Mouse (Mus musculus) liver, adult 2 months (tissue): ENCODE results near the gene Apol7e. TPM values are rescaled to one million over a fixed set of nuclear protein-coding genes. Genes with fewer than 3 reads are reported as not detected.
"Not testable (repeated sequence)": the region's sequence is repeated elsewhere in the genome, so short reads cannot be mapped to it uniquely, and the experiment has no call there.

Experiments
- DNase-seq: peaks from one replicate; pipeline ENCODE4 v3.0.0-alpha.2; 2011; ENCODE audit warnings: low read depth, low spot score; ENCODE audit errors: extremely low read depth
- H3K27ac ChIP-seq: fragments of 200-500 bp; replicated peaks from 2 replicates; pipeline ENCODE4 v1.5.1; 2012; ENCODE audit warnings: low read depth, mild to moderate bottlenecking, control low read depth, inconsistent platforms, low read length; ENCODE audit not compliant: insufficient read depth
- H3K27me3 ChIP-seq: fragments of 200-500 bp; 2 replicates; pipeline ENCODE4 v1.6.1; 2012; ENCODE audit warnings: mild to moderate bottlenecking, moderate library complexity, low read length, inconsistent platforms; ENCODE audit not compliant: control insufficient read depth, insufficient read depth
- H3K36me3 ChIP-seq: fragments of 200-500 bp; 2 replicates; pipeline ENCODE4 v1.6.1; 2012; ENCODE audit warnings: low read length, inconsistent platforms; ENCODE audit not compliant: control insufficient read depth, insufficient read depth
- H3K4me1 ChIP-seq: fragments of 200-500 bp; 2 replicates; pipeline ENCODE4 v1.6.1; 2011; ENCODE audit warnings: low read length; ENCODE audit not compliant: control insufficient read depth, insufficient read depth
- H3K4me3 ChIP-seq: fragments of 200-500 bp; 2 replicates; pipeline ENCODE4 v1.5.1; 2011; ENCODE audit warnings: low read depth, mild to moderate bottlenecking, control low read depth, low read length, moderate library complexity; ENCODE audit not compliant: insufficient read depth
- H3K79me2 ChIP-seq: fragments of 200-500 bp; 2 replicates; pipeline ENCODE4 v1.6.1; 2012; ENCODE audit warnings: inconsistent platforms, mild to moderate bottlenecking, low read length, moderate library complexity; ENCODE audit not compliant: control insufficient read depth, insufficient read depth
- H3K9ac ChIP-seq: fragments of 200-500 bp; 2 replicates; pipeline ENCODE4 v1.6.1; 2012; ENCODE audit warnings: low read depth, mild to moderate bottlenecking, control low read depth, inconsistent platforms, low read length
- CTCF ChIP-seq: fragments of 200-500 bp; IDR thresholded peaks from 2 replicates; pipeline ENCODE4 v1.5.1; 2011; ENCODE audit warnings: low read depth, low read length, control low read depth
- POLR2A ChIP-seq: fragments of 200-500 bp; IDR thresholded peaks from 2 replicates; pipeline ENCODE4 v1.6.1; 2011; ENCODE audit warnings: low read length, control low read depth; ENCODE audit not compliant: insufficient read depth; ENCODE audit errors: extremely low read depth
- WGBS: fragments of 180-500 bp; shearing (Covaris S2); methylation state at CpG from one replicate; pipeline ENCODE4 v1.1.7; 2018; 5-methylcytosine and 5-hydroxymethylcytosine counted together
- polyA plus RNA-seq: library from polyadenylated mRNA; depleted of rRNA; stranded (reverse); fragments of >200 nt; gene quantifications from 2 replicates; pipeline ENCODE4 v1.2.3, GENCODE M21; 2012
- total RNA-seq: library from RNA; depleted of rRNA; stranded (reverse); fragments of >200 nt; gene quantifications from 2 replicates; pipeline ENCODE4 v1.2.3, GENCODE M21; 2014

Apol7e gene
- total and polyA plus RNA-seq, 2 experiments: 0.09 to 0.26 TPM

- peaks cover 10% of the 10 kb centered on the region; the same call in 1 of the 2 replicates for H3K4me1 ChIP-seq
- not testable (repeated sequence) for H3K9ac ChIP-seq, H3K27me3 ChIP-seq, H3K36me3 ChIP-seq, H3K79me2 ChIP-seq, H3K4me3 ChIP-seq, H3K27ac ChIP-seq
- 0% methylated on average over 3 of the region's 3 CpGs for WGBS
- TF ChIP-seq CTCF: peak; percentile 45; the same call in 1 of the 2 replicates
- DNase-seq: peak; percentile 33
These were observed 28.5 kb downstream of the Apol7e start for GRCm38 (mm10) chr15:77727139-77727538.

DNA sequence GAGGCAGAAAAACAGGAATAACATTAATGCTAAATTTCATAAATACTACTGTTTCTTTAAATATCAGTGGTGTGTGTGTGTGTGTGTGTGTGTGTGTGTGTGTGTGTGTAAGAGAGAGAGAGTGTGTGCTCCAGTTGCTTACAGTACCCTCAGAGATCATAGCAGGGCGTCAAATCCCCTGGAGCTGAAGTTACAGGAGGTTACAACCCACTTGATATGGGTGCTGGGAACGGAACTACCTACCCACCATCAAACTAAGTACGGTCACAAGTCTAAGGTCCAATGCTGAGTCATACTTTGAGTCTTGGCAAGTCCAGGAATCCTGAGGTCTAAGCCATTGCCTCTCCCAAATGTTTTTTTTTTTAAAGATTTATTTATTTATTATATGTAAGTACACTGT, 29.1 kb downstream of the Apol7e start:
- 17% methylated on average over 3 of the region's 3 CpGs for WGBS
- Histone ChIP-seq H3K4me1 (peaks cover 13% of the 10 kb centered on the region), H3K27ac (peak overlapping the region; percentile 52; the same call in 1 of the 2 replicates)
- H3K79me2 ChIP-seq, H3K4me3 ChIP-seq, H3K27me3 ChIP-seq, H3K9ac ChIP-seq, H3K36me3 ChIP-seq: not testable (repeated sequence)
- DNase-seq: peak; percentile 55

- Histone ChIP-seq H3K9ac (peak within 1 kb of the TSS; percentile 64), H3K27ac (peak within 1 kb of the TSS; percentile 96), H3K4me1 (peaks cover 15% of the 10 kb centered on the region), H3K4me3 (peak within 1 kb of the TSS; percentile 63)
- not testable (repeated sequence) for DNase-seq, H3K36me3 ChIP-seq, H3K79me2 ChIP-seq, H3K27me3 ChIP-seq
- 0% methylated on average over 1 of the region's 4 CpGs for WGBS
These were observed 30.1 kb downstream of the Apol7e start, which contains the start of gene Apol9b for GRCm38 (mm10) chr15:77728739-77729138. Gene Apol9b (plus strand): TSS chr15:77729039.

GRCm38 (mm10) chr15:77731605-77732004, 32.9 kb downstream of the Apol7e start:
- Histone ChIP-seq H3K27me3 (no peaks in the 10 kb centered on the region), H3K36me3 (no peaks in the 10 kb centered on the region), H3K4me3 (no peak overlapping the region), H3K4me1 (peaks cover 15% of the 10 kb centered on the region), H3K79me2 (peaks cover 7% of the 10 kb centered on the region; the same call in 1 of the 2 replicates), H3K27ac (no peak overlapping the region), H3K9ac (no peak overlapping the region)
- 96% methylated on average over 5 of the region's 5 CpGs for WGBS
- no peak for DNase-seq
- TF ChIP-seq POLR2A (no peak), CTCF (no peak)

DNA sequence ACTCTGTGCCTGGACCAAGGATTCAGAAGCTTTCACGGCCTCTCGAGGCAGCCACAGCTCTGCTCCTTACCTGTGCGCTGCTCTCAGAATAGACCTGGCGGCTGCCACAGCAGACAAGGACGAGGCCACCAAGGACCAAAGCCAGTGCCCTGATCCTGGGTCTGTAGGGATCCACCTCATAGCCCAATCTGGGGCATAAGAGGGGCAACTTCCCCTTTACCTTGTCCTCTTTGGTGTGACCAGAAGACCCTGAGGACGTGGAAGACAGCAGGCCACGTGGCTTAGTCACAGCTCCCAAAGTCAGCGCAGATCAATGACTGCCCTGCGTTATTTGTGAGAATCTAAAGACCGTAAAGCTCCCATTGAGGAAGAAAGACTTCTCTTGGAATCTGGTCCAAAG, 34.2 kb downstream of the Apol7e start:
- not testable (repeated sequence) for H3K4me3 ChIP-seq, H3K27ac ChIP-seq, H3K79me2 ChIP-seq, H3K36me3 ChIP-seq, H3K27me3 ChIP-seq, DNase-seq, H3K9ac ChIP-seq
- 90% methylated on average over 10 of the region's 10 CpGs for WGBS
- peaks cover 15% of the 10 kb centered on the region for H3K4me1 ChIP-seq

DNA sequence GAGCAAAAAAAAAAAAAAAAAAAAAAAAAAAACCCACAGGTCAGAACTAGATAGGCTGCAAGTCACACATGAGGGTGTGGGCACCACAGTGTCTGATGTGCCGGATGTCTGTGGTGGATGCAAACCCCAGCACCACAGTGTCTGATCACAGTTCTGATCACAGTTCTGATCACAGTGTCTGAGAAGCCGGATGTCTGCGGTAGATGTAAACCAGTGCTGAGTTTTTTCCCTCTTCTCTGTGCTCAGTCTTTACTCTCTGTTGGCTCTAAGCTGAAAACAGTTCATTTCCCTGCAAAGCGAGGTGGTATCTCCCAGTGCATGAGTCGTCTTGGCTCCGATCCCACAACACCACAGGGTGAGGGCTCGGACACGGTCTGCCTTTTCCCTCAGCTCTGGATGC, 34.7 kb downstream of the Apol7e start:
- 68% methylated on average over 8 of the region's 8 CpGs for WGBS
- H3K4me1 ChIP-seq: peaks cover 13% of the 10 kb centered on the region
- H3K27ac ChIP-seq, H3K9ac ChIP-seq, H3K27me3 ChIP-seq, H3K4me3 ChIP-seq, H3K79me2 ChIP-seq, H3K36me3 ChIP-seq, DNase-seq: not testable (repeated sequence)

DNA sequence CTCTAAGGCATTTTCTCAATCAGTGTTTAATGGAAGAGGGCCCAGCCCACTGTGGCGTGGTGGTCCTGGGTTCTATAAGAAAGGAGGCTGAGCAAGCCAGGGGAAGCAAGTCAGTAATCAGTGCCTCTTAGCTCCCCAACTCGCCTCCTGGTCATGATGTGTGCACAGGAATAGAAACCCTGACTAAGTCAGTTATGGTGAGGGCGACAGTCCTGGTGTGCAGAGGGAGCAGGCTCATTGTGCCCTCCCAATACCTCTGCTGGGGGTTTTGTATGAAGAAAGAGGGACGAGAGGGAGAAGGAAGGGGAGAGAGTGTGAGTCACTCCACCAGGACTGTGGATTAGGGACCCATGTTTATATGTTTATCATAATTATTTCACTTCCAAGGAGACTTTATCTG, 35.2 kb downstream of the Apol7e start:
- H3K79me2 ChIP-seq, H3K36me3 ChIP-seq, H3K27me3 ChIP-seq, H3K9ac ChIP-seq, DNase-seq, H3K27ac ChIP-seq, H3K4me3 ChIP-seq: not testable (repeated sequence)
- 71% methylated on average over 4 of the region's 4 CpGs for WGBS
- H3K4me1 ChIP-seq: peaks cover 13% of the 10 kb centered on the region
